Mouse (Mus musculus): Measurements from ENCODE around the gene Cercam.
"Not testable (repeated sequence)": the region's sequence is repeated elsewhere in the genome, so short reads cannot be mapped to it uniquely, and the experiment has no call there.

Cercam gene

DNA sequence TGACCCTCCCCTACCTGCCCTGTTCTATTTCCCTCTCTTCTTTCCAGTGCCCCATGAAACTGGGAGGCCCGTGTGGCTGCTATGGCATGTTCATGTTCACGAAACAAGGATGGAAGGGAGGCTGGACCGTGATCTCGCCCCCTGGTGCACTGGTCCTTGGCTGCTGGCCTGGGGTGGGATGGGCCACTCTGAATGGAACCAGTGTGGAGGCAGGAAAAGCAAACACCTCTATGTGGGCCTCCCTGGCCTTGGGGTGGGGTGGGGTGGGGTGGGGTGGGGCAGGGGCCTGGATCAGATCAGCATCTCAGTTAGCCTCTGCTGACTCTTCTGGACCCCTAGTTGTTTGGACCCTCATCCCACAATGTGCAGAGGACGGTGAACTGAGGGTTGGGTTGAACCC lies 15.2 kb upstream of the Cercam start:
- no peak for DNase-seq (ENCODE audit: low spot score in 2 of 2)

- DNase-seq (ENCODE audit: low spot score in 2 of 2) = no peak
These were observed 13.3 kb upstream of the Cercam start for GRCm38 (mm10) chr2:29855585-29856210.

- no peak for DNase-seq (ENCODE audit: low spot score in 2 of 2)
These were observed 12.3 kb upstream of the Cercam start for GRCm38 (mm10) chr2:29856451-29857260.

DNA sequence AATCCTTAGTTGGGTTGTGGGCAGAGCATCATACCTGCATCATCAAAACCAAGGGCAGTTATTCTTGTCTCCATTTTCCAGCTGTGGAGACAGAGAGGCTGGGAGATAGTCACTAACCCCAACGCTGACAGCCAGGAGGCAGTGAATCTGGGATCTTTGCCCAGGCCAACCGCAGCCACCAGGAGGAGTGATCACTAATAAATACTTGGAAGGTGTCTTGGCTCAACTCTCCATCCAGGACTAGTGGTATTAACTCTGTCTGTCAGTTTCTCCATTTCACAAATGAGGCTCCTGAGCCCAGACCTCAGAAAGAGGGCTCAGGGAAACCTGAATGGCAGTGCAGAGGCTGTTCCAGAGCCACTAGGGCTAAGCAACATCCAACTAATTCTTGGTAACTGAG lies 11.6 kb upstream of the Cercam start:
- DNase-seq (ENCODE audit: low spot score in 2 of 2) = no peak

DNA sequence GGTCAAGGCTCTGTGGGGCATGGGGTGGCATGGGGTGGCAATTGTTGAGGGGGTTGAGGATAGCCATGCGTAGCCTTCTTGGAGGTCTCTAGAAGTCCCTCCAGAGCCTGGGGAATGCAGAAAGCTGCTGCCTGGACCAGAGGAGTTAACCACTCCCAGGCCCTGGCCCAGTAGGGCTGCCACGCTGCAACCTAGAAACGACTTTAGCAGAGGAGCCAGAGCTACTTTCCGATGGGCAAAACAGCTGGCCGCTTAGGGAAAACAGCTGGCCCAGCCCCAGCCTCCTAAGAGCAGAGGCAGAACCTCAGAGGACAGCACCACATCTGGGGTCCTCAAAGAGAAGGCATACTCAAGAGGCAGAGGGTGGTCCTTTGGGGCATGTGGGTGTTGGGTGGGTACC lies 11.0 kb upstream of the Cercam start:
- no peak for DNase-seq (ENCODE audit: low spot score in 2 of 2)

GRCm38 (mm10) chr2:29858748-29859473 lies 10.1 kb upstream of the Cercam start:
- peak in 1 of 2 experiments; percentile 50 for DNase-seq (ENCODE audit: low spot score in 2 of 2)

- DNase-seq (ENCODE audit: low spot score in 2 of 2) = no peak
These were observed 3.8 kb upstream of the Cercam start for GRCm38 (mm10) chr2:29865125-29865524.

DNA sequence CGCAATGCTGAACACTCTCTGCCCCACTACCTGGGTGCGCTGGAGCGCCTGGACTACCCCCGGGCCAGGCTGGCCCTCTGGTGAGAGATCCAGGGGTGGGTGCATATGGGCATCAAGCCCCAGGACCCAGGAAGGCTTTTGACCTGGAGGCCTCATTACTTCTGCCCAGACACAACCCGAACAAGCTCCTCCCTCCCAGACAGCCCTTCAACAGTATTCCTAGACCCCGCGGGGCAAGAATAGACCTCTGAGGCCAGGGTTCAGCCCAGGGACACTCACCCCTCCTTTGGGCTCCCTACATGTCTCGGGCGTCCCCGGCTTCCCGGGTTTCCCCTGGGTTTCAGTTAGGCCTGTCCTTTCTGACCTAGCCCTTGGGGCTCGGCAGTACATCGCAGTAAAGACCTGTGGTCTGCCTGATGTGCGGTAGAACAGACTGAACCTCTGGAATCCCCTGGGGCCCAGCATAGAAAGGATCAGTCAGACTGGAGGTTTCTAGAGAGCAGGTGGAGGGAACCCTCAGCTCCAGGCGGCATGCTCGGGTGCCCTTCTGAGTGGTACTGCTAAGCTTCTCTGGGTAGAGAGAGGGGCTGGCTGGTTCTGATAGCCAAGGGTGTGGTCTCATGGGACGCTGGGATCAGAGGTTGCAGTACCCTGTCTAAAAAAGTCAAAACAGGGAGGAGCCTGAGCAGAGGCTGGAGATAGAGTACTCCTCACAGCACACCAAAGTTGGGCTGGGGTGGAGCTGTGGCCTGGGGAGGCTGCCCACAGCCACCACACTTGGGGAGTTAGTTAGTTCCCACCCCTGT lies 885 bp downstream of the Cercam start:
- DNase-seq (ENCODE audit: low spot score in 2 of 2) = no peak

DNA sequence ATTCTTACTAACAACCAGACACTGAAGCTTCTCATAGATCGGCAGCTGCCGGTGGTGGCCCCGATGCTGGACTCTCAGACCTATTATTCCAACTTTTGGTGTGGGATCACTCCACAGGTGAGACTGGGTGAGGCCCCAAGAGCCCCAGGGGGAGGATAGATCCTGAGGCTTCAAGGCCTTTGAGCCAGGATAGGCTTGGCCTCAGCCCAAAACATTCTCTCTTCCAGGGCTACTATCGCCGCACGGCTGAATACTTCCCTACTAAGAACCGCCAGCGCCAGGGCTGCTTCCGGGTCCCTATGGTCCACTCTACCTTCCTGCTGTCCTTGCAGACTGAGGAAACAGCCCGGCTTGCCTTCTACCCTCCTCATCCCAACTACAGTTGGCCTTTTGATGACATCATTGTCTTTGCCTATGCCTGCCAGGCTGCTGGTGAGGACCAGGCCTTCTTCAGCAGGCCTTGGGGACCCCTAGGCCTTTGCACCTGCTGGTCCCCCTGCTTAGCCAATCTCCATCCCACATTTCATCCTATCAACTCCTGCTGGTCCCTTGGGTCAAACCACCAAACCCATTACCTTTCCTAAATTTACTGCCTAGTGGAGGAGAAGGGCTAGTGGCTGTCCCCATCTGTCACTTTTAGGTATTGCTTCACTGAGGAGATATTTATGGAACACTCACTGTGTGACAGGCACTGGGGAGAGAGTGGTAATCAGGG lies 3.8 kb downstream of the Cercam start:
- no peak for DNase-seq (ENCODE audit: low spot score in 2 of 2)

GRCm38 (mm10) chr2:29873801-29874200 lies 4.8 kb downstream of the Cercam start:
- DNase-seq (ENCODE audit: low spot score in 2 of 2) = no peak

DNA sequence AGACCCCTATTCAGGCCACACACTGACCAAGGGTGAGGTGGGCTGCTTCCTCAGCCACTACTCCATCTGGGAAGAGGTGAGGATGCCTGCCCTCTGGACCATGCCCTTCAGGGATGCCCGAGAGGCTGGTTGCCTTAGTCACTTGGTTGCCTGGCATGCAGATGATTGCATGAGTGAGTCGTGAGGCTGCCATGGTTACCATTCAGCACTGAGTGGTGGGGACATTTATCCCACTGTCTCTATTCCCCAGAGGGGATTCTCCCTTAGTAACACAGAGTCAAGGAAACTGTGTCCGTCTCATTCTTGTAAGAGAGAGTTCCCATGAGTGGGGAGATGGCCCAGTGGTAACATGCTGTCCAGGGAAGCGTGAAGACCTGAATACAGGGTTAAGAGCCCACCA lies 9.1 kb downstream of the Cercam start:
- no peak for DNase-seq (ENCODE audit: low spot score in 2 of 2)

- DNase-seq (ENCODE audit: low spot score in 2 of 2) = no peak
These were observed 10.2 kb downstream of the Cercam start for GRCm38 (mm10) chr2:29879191-29879590.

- no peak for DNase-seq (ENCODE audit: low spot score in 2 of 2)
These were observed 11.2 kb downstream of the Cercam start for GRCm38 (mm10) chr2:29879964-29880830.

DNA sequence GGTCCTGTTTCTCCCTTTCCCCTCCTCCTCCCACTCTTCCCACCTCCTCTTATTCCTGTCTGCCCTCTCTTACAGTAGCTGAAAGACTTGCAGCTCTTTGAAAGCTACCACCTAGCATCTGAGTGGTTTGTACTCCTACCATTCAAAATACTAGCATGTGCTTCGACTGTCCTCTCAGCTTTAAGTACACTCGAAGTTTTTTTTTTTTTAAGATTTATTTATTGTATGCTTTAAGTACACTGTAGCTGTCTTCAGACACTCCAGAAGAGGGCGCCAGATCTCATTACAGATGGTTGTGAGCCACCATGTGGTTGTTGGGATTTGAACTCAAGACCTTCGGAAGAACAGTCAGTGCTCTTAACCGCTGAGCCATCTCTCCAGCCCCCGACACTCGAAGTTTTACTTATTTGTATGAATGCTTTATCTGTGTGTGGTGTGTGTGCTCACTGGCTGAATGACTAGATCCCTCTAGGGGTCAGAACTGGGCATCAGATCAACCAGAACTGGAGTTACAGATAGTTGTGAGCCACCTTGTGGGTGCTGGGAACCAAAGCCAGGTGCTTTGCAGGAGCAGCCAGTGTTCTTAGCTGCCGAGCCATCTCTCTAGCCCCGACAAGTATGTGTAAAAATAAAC lies 17.8 kb downstream of the Cercam start:
- DNase-seq (ENCODE audit: low spot score in 2 of 2) = not testable (repeated sequence)

DNA sequence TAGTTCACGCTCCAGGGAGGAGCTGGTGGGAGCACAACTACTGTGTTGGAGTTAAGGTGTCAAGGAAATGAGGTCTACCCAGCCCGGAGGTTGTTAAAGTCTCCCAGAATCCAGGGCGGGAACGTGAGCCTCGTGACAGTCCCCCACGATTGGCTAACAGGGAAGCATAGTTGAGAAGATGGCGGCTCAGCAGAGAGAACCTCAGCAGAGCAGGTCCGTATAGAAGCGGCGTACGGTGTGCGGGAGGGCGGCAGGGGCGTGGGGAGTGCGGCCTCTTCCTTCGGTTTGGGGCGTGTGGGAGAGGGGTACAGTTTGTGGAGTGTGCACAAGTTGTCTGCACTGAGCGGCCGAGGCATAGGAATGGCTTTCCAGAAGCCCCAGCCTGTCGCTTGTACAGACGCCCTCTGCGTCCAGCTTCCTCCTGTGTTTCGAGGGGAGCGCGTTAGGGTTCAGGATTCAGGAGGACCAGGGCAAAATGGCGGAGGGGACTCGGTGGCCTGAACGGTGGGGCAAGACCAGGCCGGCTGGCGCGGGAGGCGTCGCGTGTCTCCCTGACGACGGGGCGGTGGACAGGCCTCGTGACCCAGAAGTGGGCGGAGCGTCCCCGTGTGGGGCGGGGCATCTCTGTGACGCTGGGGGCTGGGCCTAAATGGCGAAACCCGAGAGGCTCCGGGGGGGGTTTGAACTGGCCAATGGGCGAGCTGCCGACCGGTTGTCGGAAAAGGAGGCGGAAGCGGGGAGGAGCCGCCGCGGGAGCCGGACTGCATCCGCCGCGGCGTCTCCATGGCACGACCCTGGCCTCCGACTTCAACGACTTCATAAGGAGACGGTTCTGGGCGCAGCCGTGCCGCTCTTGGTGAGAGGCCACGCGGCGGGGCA lies 20.3 kb downstream of the Cercam start, which contains the start of gene Odf2:
TSS of gene Odf2 (plus strand) at position 156 of the 879 bp plus-strand sequence.
- DNase-seq (ENCODE audit: low spot score in 2 of 2) = peak; percentile 98 to 100

GRCm38 (mm10) chr2:29889991-29890833 lies 21.2 kb downstream of the Cercam start:
- DNase-seq (ENCODE audit: low spot score in 2 of 2) = peak; percentile 78 to 80

- DNase-seq (ENCODE audit: low spot score in 2 of 2) = no peak
These were observed 22.8 kb downstream of the Cercam start for GRCm38 (mm10) chr2:29891773-29892172.

- no peak for DNase-seq (ENCODE audit: low spot score in 2 of 2)
These were observed 27.1 kb downstream of the Cercam start for GRCm38 (mm10) chr2:29896071-29896470.

Measured in frontal cortex, postnatal 14 days (tissue).